Mouse (Mus musculus): ENCODE measurements at regions not wholly inside any gene's neighbourhood (a gene's known extent, or its start where the extent isn't known, plus 50 kb on each side); places are given as distances from the start of the nearest gene placed in this dataset.
"Not testable (repeated sequence)": the region's sequence is repeated elsewhere in the genome, so short reads cannot be mapped to it uniquely, and the experiment has no call there.

- no peaks in the 10 kb centered on the region for H3K4me1 ChIP-seq (ENCODE audit: control insufficient read depth, insufficient read depth, low read length)
- WGBS (ENCODE audit: insufficient replicate concordance), result 68% methylated on average over 4 of the region's 4 CpGs
- no peaks in the 10 kb centered on the region for H3K27me3 ChIP-seq (ENCODE audit: control insufficient read depth, insufficient read depth, low read length)
- ATAC-seq (replicated peaks; ENCODE audit: insufficient number of reproducible peaks, low FRiP score, low TSS enrichment), result no peak
- no peaks in the 10 kb centered on the region for H3K36me3 ChIP-seq (ENCODE audit: control insufficient read depth, insufficient read depth, low read length)
- H3K4me2 ChIP-seq, result no peak overlapping the region
- no peak overlapping the region for H3K27ac ChIP-seq (ENCODE audit: low read depth, low read length)
- no peaks in the 10 kb centered on the region for H3K9me3 ChIP-seq (replicated peaks; ENCODE audit: control insufficient read depth, low read length)
- H3K9ac ChIP-seq (ENCODE audit: low read depth, low read length), result no peak overlapping the region
- no peak overlapping the region for H3K4me3 ChIP-seq (ENCODE audit: low read depth, low read length)
Observed at GRCm38 (mm10) chr6:6316725-6317124, 99.8 kb upstream of the Slc25a13 start.

- H3K4me2 ChIP-seq, result no peak overlapping the region
- H3K36me3 ChIP-seq (ENCODE audit: control insufficient read depth, insufficient read depth, low read length), result no peaks in the 10 kb centered on the region
- H3K4me3 ChIP-seq (ENCODE audit: low read depth, low read length), result no peak overlapping the region
- no peak for ATAC-seq (replicated peaks; ENCODE audit: insufficient number of reproducible peaks, low FRiP score, low TSS enrichment)
- H3K4me1 ChIP-seq (ENCODE audit: control insufficient read depth, insufficient read depth, low read length), result no peaks in the 10 kb centered on the region
- H3K27me3 ChIP-seq (ENCODE audit: control insufficient read depth, insufficient read depth, low read length), result no peaks in the 10 kb centered on the region
- H3K9ac ChIP-seq (ENCODE audit: low read depth, low read length), result no peak overlapping the region
- no peaks in the 10 kb centered on the region for H3K9me3 ChIP-seq (replicated peaks; ENCODE audit: control insufficient read depth, low read length)
- H3K27ac ChIP-seq (ENCODE audit: low read depth, low read length), result no peak overlapping the region
- WGBS (ENCODE audit: insufficient replicate concordance), result 73% methylated on average over 6 of the region's 6 CpGs
Observed at GRCm38 (mm10) chr6:6313171-6313570, 96.2 kb upstream of the Slc25a13 start.

GRCm38 (mm10) chr6:6310213-6310612 is 93.2 kb upstream of the Slc25a13 start:
- no peak for ATAC-seq (replicated peaks; ENCODE audit: insufficient number of reproducible peaks, low FRiP score, low TSS enrichment)
- no peaks in the 10 kb centered on the region for H3K4me1 ChIP-seq (ENCODE audit: control insufficient read depth, insufficient read depth, low read length)
- H3K36me3 ChIP-seq (ENCODE audit: control insufficient read depth, insufficient read depth, low read length), result no peaks in the 10 kb centered on the region
- no peaks in the 10 kb centered on the region for H3K9me3 ChIP-seq (replicated peaks; ENCODE audit: control insufficient read depth, low read length)
- H3K4me2 ChIP-seq, result no peak overlapping the region
- H3K27me3 ChIP-seq (ENCODE audit: control insufficient read depth, insufficient read depth, low read length), result no peaks in the 10 kb centered on the region
- H3K27ac ChIP-seq (ENCODE audit: low read depth, low read length), result no peak overlapping the region
- WGBS (ENCODE audit: insufficient replicate concordance), result 81% methylated on average over 3 of the region's 3 CpGs
- H3K4me3 ChIP-seq (ENCODE audit: low read depth, low read length), result no peak overlapping the region
- H3K9ac ChIP-seq (ENCODE audit: low read depth, low read length), result no peak overlapping the region

- Histone ChIP-seq H3K4me2 (no peak overlapping the region), H3K27me3 (ENCODE audit: control insufficient read depth, insufficient read depth, low read length) (no peaks in the 10 kb centered on the region), H3K9me3 (replicated peaks; ENCODE audit: control insufficient read depth, low read length) (no peaks in the 10 kb centered on the region), H3K4me3 (ENCODE audit: low read depth, low read length) (no peak overlapping the region), H3K36me3 (ENCODE audit: control insufficient read depth, insufficient read depth, low read length) (no peaks in the 10 kb centered on the region), H3K9ac (ENCODE audit: low read depth, low read length) (no peak overlapping the region), H3K4me1 (ENCODE audit: control insufficient read depth, insufficient read depth, low read length) (no peaks in the 10 kb centered on the region), H3K27ac (ENCODE audit: low read depth, low read length) (no peak overlapping the region)
- no peak for ATAC-seq (replicated peaks; ENCODE audit: insufficient number of reproducible peaks, low FRiP score, low TSS enrichment)
- 71% methylated on average over 2 of the region's 2 CpGs for WGBS (ENCODE audit: insufficient replicate concordance)
Observed at GRCm38 (mm10) chr6:6307618-6308017, 90.6 kb upstream of the Slc25a13 start.

- H3K4me1 ChIP-seq (ENCODE audit: control insufficient read depth, insufficient read depth, low read length), result peaks cover 9% of the 10 kb centered on the region
- WGBS (ENCODE audit: insufficient replicate concordance), result 32% methylated on average over 5 of the region's 5 CpGs
- H3K27ac ChIP-seq (ENCODE audit: low read depth, low read length), result no peak overlapping the region
- H3K4me2 ChIP-seq, result no peak overlapping the region
- H3K9me3 ChIP-seq (replicated peaks; ENCODE audit: control insufficient read depth, low read length), result no peaks in the 10 kb centered on the region
- H3K4me3 ChIP-seq (ENCODE audit: low read depth, low read length), result no peak overlapping the region
- H3K9ac ChIP-seq (ENCODE audit: low read depth, low read length), result no peak overlapping the region
- no peaks in the 10 kb centered on the region for H3K27me3 ChIP-seq (ENCODE audit: control insufficient read depth, insufficient read depth, low read length)
- H3K36me3 ChIP-seq (ENCODE audit: control insufficient read depth, insufficient read depth, low read length), result no peaks in the 10 kb centered on the region
- no peak for ATAC-seq (replicated peaks; ENCODE audit: insufficient number of reproducible peaks, low FRiP score, low TSS enrichment)
Observed at GRCm38 (mm10) chr6:6303767-6304166, 86.8 kb upstream of the Slc25a13 start.

- Histone ChIP-seq H3K4me1 (ENCODE audit: control insufficient read depth, insufficient read depth, low read length) (peaks cover 13% of the 10 kb centered on the region), H3K4me2 (no peak overlapping the region), H3K27ac (ENCODE audit: low read depth, low read length) (no peak overlapping the region), H3K9ac (ENCODE audit: low read depth, low read length) (no peak overlapping the region), H3K9me3 (replicated peaks; ENCODE audit: control insufficient read depth, low read length) (no peaks in the 10 kb centered on the region), H3K27me3 (ENCODE audit: control insufficient read depth, insufficient read depth, low read length) (no peaks in the 10 kb centered on the region), H3K4me3 (ENCODE audit: low read depth, low read length) (no peak overlapping the region), H3K36me3 (ENCODE audit: control insufficient read depth, insufficient read depth, low read length) (no peaks in the 10 kb centered on the region)
- WGBS (ENCODE audit: insufficient replicate concordance), result 79% methylated on average over 6 of the region's 6 CpGs
- ATAC-seq (replicated peaks; ENCODE audit: insufficient number of reproducible peaks, low FRiP score, low TSS enrichment), result no peak
Observed at GRCm38 (mm10) chr6:6301001-6301510, 84.1 kb upstream of the Slc25a13 start.

- ATAC-seq (replicated peaks; ENCODE audit: insufficient number of reproducible peaks, low FRiP score, low TSS enrichment), result peak; percentile 87
- Histone ChIP-seq H3K4me2 (no peak overlapping the region; the same call in 1 of the 2 replicates), H3K9me3 (replicated peaks; ENCODE audit: control insufficient read depth, low read length) (no peaks in the 10 kb centered on the region), H3K27ac (ENCODE audit: low read depth, low read length) (peak overlapping the region; percentile 71), H3K4me1 (ENCODE audit: control insufficient read depth, insufficient read depth, low read length) (peaks cover 13% of the 10 kb centered on the region), H3K4me3 (ENCODE audit: low read depth, low read length) (no peak overlapping the region), H3K27me3 (ENCODE audit: control insufficient read depth, insufficient read depth, low read length) (no peaks in the 10 kb centered on the region), H3K9ac (ENCODE audit: low read depth, low read length) (no peak overlapping the region), H3K36me3 (ENCODE audit: control insufficient read depth, insufficient read depth, low read length) (no peaks in the 10 kb centered on the region)
- WGBS (ENCODE audit: insufficient replicate concordance), result 33% methylated on average over 14 of the region's 14 CpGs
Observed at GRCm38 (mm10) chr6:6298867-6299852, 82.2 kb upstream of the Slc25a13 start.

- H3K36me3 ChIP-seq (ENCODE audit: control insufficient read depth, insufficient read depth, low read length); H3K9me3 ChIP-seq (replicated peaks; ENCODE audit: control insufficient read depth, low read length); ATAC-seq (replicated peaks; ENCODE audit: insufficient number of reproducible peaks, low FRiP score, low TSS enrichment); H3K4me3 ChIP-seq (ENCODE audit: low read depth, low read length); H3K4me2 ChIP-seq; H3K27me3 ChIP-seq (ENCODE audit: control insufficient read depth, insufficient read depth, low read length); H3K27ac ChIP-seq (ENCODE audit: low read depth, low read length); H3K9ac ChIP-seq (ENCODE audit: low read depth, low read length): not testable (repeated sequence)
- H3K4me1 ChIP-seq (ENCODE audit: control insufficient read depth, insufficient read depth, low read length), result peaks cover 13% of the 10 kb centered on the region
- WGBS (ENCODE audit: insufficient replicate concordance), result 87% methylated on average over 2 of the region's 2 CpGs
Observed at GRCm38 (mm10) chr6:6295551-6295950, 78.6 kb upstream of the Slc25a13 start.
